Mouse (Mus musculus) stomach, embryonic 14.5 days (tissue): Measurements from ENCODE around the gene Celf5. TPM values are rescaled to one million over a fixed set of nuclear protein-coding genes. Genes with fewer than 3 reads are reported as not detected.

Source experiments
- ATAC-seq: fragments of 200-750 bp; cut with Nextera tagmentation; 2 replicates; pipeline ENCODE4 v1.8.0; 2017; ENCODE audit warnings: low read depth, moderate TSS enrichment; ENCODE audit not compliant: insufficient number of reproducible peaks, insufficient read depth, low FRiP score
- H3K27ac ChIP-seq: fragments of 300-500 bp; sonication (generic); 2 replicates; pipeline ENCODE4 v1.5.1; 2014; ENCODE audit warnings: mild to moderate bottlenecking, low read length, moderate library complexity, mixed read lengths
- H3K27me3 ChIP-seq: fragments of 300-500 bp; sonication (generic); 2 replicates; pipeline ENCODE4 v1.6.1; 2014; ENCODE audit warnings: low read length, control low read depth, mixed read lengths; ENCODE audit not compliant: control insufficient read depth, insufficient read depth
- H3K36me3 ChIP-seq: fragments of 300-500 bp; sonication (generic); 2 replicates; pipeline ENCODE4 v1.6.1; 2014; ENCODE audit warnings: mild to moderate bottlenecking, control low read depth, low read length, moderate library complexity, mixed read lengths; ENCODE audit not compliant: control insufficient read depth, insufficient read depth
- H3K4me1 ChIP-seq: fragments of 300-500 bp; sonication (generic); 2 replicates; pipeline ENCODE4 v1.6.1; 2014; ENCODE audit warnings: low read length, control low read depth, mixed read lengths; ENCODE audit not compliant: control insufficient read depth, insufficient read depth
- H3K4me2 ChIP-seq: fragments of 300-500 bp; sonication (generic); replicated peaks from 2 replicates; pipeline ENCODE4 v1.6.1; 2014; ENCODE audit warnings: low read depth, low read length, control low read depth
- H3K4me3 ChIP-seq: fragments of 300-500 bp; sonication (generic); 2 replicates; pipeline ENCODE4 v1.5.1; 2014; ENCODE audit warnings: low read depth, low read length, control low read depth
- H3K9ac ChIP-seq: fragments of 300-500 bp; sonication (generic); replicated peaks from 2 replicates; pipeline ENCODE4 v1.6.1; 2014; ENCODE audit warnings: low read depth, mild to moderate bottlenecking, control low read depth, low read length, moderate library complexity, mixed read lengths
- H3K9me3 ChIP-seq: fragments of 300-500 bp; sonication (generic); 2 replicates; pipeline ENCODE4 v1.6.1; 2016; ENCODE audit warnings: low read depth, low read length, control low read depth; ENCODE audit not compliant: control insufficient read depth
- WGBS: fragments of 180-500 bp; shearing (Covaris S2); extraction: QIAGEN DNeasy Blood & Tissue Kit; methylation state at CpG from one replicate; pipeline ENCODE4 v1.1.7; 2014; 5-methylcytosine and 5-hydroxymethylcytosine counted together
- polyA plus RNA-seq: library from polyadenylated mRNA; unstranded; fragments of >200 nt; fragmentation: Nextera tagmentation; extraction: Ambion mirVana; gene quantifications from 2 replicates; pipeline ENCODE4 v1.2.1, GENCODE M21; 2014

Gene Celf5
- polyA plus RNA-seq, 1 experiment from 2014 or later = 1.7 TPM

GRCm38 (mm10) chr10:81426897-81427296 lies 55.6 kb downstream of the Celf5 start:
- no peak for ATAC-seq
- no peaks in the 10 kb centered on the region for H3K36me3 ChIP-seq
- no peaks in the 10 kb centered on the region for H3K27me3 ChIP-seq
- peak overlapping the region; percentile 84 for H3K4me2 ChIP-seq
- H3K4me3 ChIP-seq = peak overlapping the region; percentile 66
- H3K9me3 ChIP-seq = no peaks in the 10 kb centered on the region
- 0% methylated on average over 36 of the region's 38 CpGs for WGBS
- H3K27ac ChIP-seq = peak overlapping the region; percentile 7; the same call in 1 of the 2 replicates
- peak overlapping the region; percentile 71 for H3K9ac ChIP-seq
- peaks cover 35% of the 10 kb centered on the region for H3K4me1 ChIP-seq

- H3K27ac ChIP-seq = peak overlapping the region; percentile 7; the same call in 1 of the 2 replicates
- ATAC-seq = no peak
- no peaks in the 10 kb centered on the region for H3K9me3 ChIP-seq
- peak overlapping the region; percentile 71 for H3K9ac ChIP-seq
- peak overlapping the region; percentile 84 for H3K4me2 ChIP-seq
- no peaks in the 10 kb centered on the region for H3K27me3 ChIP-seq
- no peaks in the 10 kb centered on the region for H3K36me3 ChIP-seq
- 3% methylated on average over 20 of the region's 33 CpGs for WGBS
- H3K4me3 ChIP-seq = peak overlapping the region; percentile 66
- H3K4me1 ChIP-seq = peaks cover 30% of the 10 kb centered on the region
Measured at GRCm38 (mm10) chr10:81426081-81426671, 56.3 kb downstream of the Celf5 start.

- ATAC-seq = no peak
Measured at GRCm38 (mm10) chr10:81425236-81425850, 57.2 kb downstream of the Celf5 start.

GRCm38 (mm10) chr10:81424246-81425051 lies 58.1 kb downstream of the Celf5 start:
- ATAC-seq = 0 out of 2 replicates have a peak, but pooled peaks have one; percentile 10
- peak overlapping the region; percentile 66 for H3K4me3 ChIP-seq

More at GRCm38 (mm10) chr10:81425236-81425850, 57.2 kb downstream of the Celf5 start:
- Histone ChIP-seq H3K27ac (peak overlapping the region; percentile 62; the same call in 1 of the 2 replicates), H3K27me3 (no peaks in the 10 kb centered on the region), H3K36me3 (peaks cover 2% of the 10 kb centered on the region; the same call in 1 of the 2 replicates), H3K4me3 (peak overlapping the region; percentile 66), H3K9me3 (no peaks in the 10 kb centered on the region), H3K9ac (0 out of 2 replicates have a peak overlapping the region, but pooled peaks have one; percentile 15), H3K4me2 (peak overlapping the region; percentile 84), H3K4me1 (peaks cover 27% of the 10 kb centered on the region)
- 33% methylated on average over 10 of the region's 10 CpGs for WGBS

GRCm38 (mm10) chr10:81423476-81424245 lies 58.8 kb downstream of the Celf5 start:
- peaks cover 8% of the 10 kb centered on the region; the same call in 1 of the 2 replicates for H3K36me3 ChIP-seq
- WGBS = 61% methylated on average over 4 of the region's 4 CpGs
- H3K9me3 ChIP-seq = no peaks in the 10 kb centered on the region
- peak overlapping the region; percentile 84 for H3K4me2 ChIP-seq
- no peak overlapping the region for H3K27ac ChIP-seq
- no peak overlapping the region for H3K9ac ChIP-seq
- ATAC-seq = no peak
- H3K4me3 ChIP-seq = peak overlapping the region; percentile 66; the same call in 1 of the 2 replicates
- H3K4me1 ChIP-seq = peaks cover 34% of the 10 kb centered on the region
- no peaks in the 10 kb centered on the region for H3K27me3 ChIP-seq

More at GRCm38 (mm10) chr10:81424246-81425051, 58.1 kb downstream of the Celf5 start:
- Histone ChIP-seq H3K36me3 (peaks cover 8% of the 10 kb centered on the region; the same call in 1 of the 2 replicates), H3K9ac (no peak overlapping the region), H3K4me1 (peaks cover 27% of the 10 kb centered on the region), H3K27me3 (no peaks in the 10 kb centered on the region), H3K4me2 (peak overlapping the region; percentile 84), H3K9me3 (no peaks in the 10 kb centered on the region), H3K27ac (peak overlapping the region; percentile 62; the same call in 1 of the 2 replicates)
- 7% methylated on average over 24 of the region's 25 CpGs for WGBS

GRCm38 (mm10) chr10:81422661-81423217 lies 59.8 kb downstream of the Celf5 start:
- peaks cover 8% of the 10 kb centered on the region; the same call in 1 of the 2 replicates for H3K36me3 ChIP-seq
- H3K9me3 ChIP-seq = no peaks in the 10 kb centered on the region
- 84% methylated on average over 3 of the region's 3 CpGs for WGBS
- no peak overlapping the region for H3K4me2 ChIP-seq
- no peak for ATAC-seq
- H3K4me3 ChIP-seq = no peak overlapping the region
- no peak overlapping the region for H3K9ac ChIP-seq
- H3K27ac ChIP-seq = no peak overlapping the region
- peaks cover 39% of the 10 kb centered on the region for H3K4me1 ChIP-seq
- H3K27me3 ChIP-seq = no peaks in the 10 kb centered on the region

- peaks cover 8% of the 10 kb centered on the region; the same call in 1 of the 2 replicates for H3K36me3 ChIP-seq
- H3K9ac ChIP-seq = no peak overlapping the region
- no peak overlapping the region for H3K4me2 ChIP-seq
- no peak for ATAC-seq
- no peaks in the 10 kb centered on the region for H3K27me3 ChIP-seq
- peaks cover 44% of the 10 kb centered on the region for H3K4me1 ChIP-seq
- 72% methylated on average over 6 of the region's 6 CpGs for WGBS
- no peak overlapping the region for H3K27ac ChIP-seq
- H3K9me3 ChIP-seq = no peaks in the 10 kb centered on the region
- H3K4me3 ChIP-seq = no peak overlapping the region
Measured at GRCm38 (mm10) chr10:81422191-81422590, 60.3 kb downstream of the Celf5 start.
